Mouse (Mus musculus) neural tube, postnatal 0 days (tissue): Measurements from ENCODE around the gene Tfap2d. TPM values are rescaled to one million over a fixed set of nuclear protein-coding genes. Genes with fewer than 3 reads are reported as not detected.

ENCODE experiments used
- polyA plus RNA-seq: library from polyadenylated mRNA; unstranded; fragments of >200 nt; fragmentation: Nextera tagmentation; extraction: Ambion mirVana; gene quantifications from 2 replicates; pipeline ENCODE4 v1.2.1, GENCODE M21; 2015

Tfap2d gene
- polyA plus RNA-seq, result not detected in 2 replicates

DNA sequence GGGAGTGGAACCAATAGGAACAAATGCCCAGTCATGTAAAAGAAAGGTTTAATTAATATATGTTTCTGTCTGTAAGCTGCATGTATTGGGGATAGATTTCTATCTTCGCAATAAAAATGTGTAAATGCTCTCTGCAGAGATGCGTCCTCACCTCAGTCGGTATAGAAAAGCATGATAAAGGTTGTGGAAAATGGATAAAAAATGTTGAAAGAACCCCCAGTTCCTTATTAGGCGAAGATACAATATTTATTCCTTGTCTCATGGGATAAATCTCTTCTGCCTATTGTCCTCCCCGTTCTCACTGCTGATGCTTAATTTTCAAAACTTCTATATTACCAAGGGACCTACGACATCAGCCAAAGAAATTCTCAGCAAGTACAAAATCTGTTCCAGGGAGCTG lies at the start of gene Tfap2d:
Gene Tfap2d, plus strand, starts transcription at position 392 of the 400 bp plus-strand sequence.

DNA sequence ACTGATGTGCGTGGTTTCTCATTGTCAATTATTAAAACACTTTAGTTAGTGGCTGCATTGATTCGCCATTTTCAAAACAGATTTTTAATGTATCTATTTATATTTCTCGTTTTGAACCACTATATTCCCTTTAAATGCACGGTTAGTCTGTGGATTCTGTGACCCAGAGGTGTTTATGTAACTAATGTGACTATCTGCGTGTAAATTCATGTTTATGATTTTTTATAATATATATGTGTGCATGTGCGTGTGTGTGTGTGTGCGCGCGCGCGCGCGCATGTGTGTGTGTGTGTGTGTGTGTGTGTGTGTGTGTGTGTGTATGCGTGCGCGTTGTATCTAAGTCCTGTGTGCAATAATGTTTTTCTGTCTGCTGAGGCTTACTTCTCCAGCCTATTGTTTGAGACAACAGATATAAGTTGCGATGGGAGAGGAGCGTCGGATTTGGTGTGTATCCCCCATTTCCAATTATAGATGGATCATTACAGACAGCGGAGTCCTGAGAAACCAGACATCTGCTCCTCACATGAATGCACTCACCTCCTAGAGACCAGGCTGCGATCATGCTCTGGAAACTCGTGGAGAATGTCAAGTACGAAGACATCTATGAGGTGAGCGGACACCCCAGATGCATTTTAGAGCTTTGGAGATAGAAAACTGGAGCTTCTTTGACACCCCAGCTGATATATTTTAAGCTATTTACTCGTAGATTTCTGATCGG lies 106.0 kb downstream of the Tfap2d start, which contains the start of gene Tfap2b:
Gene Tfap2b, plus strand, starts transcription at position 274 of the 718 bp plus-strand sequence.

Other genes with a start within 250 kb of the Tfap2d start
- 29.0 and 31.5 TPM in 2 replicates for gene Tfap2b, start 105.9 kb downstream of the Tfap2d start, polyA plus RNA-seq